Mouse (Mus musculus) layer of hippocampus, postnatal 14 days (tissue): ENCODE data around the gene Nfix. TPM values are rescaled to one million over a fixed set of nuclear protein-coding genes. Genes with fewer than 3 reads are reported as not detected.
A peak's percentile ranks its signal among the peaks of the same experiment; 100 is the strongest.
"Not testable (repeated sequence)": the region's sequence is repeated elsewhere in the genome, so short reads cannot be mapped to it uniquely, and the experiment has no call there.

Experiments used
- DNase-seq, 2 experiments: peaks; one replicate each; pipeline ENCODE4 v3.0.0; 2021 to 2022; ENCODE audit warnings: low spot score in 2 of 2, mixed read lengths in 1 of 2
- total RNA-seq, 2 experiments: library from RNA; stranded (reverse); gene quantifications; 2 replicates each; pipeline ENCODE4 v1.2.3; 2021

Gene Nfix
- total RNA-seq, 2 experiments from 2014 or later: 519 to 562 TPM

DNA sequence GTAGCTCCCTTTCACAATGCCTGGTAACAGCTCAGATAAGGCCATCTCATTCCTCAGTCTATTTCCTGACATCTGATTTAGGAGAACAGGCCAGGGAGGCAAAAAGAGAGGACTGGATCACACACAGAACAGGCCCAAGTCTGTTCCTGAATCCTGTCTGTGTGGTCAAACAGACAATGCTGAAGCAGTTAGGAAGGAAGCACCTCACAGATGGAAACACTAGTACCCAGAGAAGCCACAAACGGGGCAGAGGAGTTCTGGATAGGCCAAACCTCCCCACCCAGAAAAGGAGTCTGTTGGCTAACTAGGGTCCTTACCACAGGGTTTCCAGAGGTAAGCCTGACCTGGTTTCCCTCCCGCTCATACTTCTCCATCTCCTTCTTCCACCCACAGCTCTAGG, 117.9 kb downstream of the Nfix start:
- DNase-seq: no peak

DNA sequence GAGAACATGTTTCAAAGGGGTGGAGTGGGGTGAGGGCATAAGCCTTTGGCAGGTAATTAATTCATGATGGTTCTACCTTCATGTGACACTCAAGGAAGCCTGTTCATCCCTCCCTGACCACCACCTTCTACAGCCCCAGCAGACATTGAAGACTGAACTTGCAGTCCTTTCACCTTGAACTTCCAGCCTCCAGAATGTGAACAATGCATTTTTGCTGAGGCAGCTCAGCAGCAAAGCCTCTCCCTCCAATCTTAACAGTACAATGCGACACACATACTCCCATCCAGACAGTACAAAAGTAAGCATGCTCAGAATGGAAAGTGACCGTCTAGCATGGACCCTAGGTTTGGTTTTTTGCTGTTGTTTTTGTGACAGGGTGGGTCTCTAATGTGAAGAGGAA, 118.7 kb downstream of the Nfix start:
- no peak for DNase-seq

DNA sequence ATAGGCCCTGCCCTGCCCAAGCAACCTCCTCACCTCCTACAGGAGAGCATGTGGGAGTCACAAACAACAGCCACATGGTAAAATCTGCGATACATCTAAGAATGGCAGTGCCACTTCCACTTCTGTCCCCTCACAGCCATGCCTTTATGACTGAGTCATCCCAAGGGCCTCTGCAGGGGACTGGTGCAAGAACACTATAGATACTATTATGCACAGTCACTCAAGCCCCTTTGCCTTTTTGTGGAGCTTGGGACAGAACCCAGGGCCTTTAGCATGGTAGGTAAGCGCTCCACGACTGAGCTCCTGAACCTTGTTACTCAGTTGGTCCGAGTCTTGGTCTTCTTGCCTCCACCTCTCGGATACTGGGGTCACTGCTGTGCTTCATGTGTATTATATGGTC, 122.8 kb downstream of the Nfix start:
- no peak for DNase-seq

DNA sequence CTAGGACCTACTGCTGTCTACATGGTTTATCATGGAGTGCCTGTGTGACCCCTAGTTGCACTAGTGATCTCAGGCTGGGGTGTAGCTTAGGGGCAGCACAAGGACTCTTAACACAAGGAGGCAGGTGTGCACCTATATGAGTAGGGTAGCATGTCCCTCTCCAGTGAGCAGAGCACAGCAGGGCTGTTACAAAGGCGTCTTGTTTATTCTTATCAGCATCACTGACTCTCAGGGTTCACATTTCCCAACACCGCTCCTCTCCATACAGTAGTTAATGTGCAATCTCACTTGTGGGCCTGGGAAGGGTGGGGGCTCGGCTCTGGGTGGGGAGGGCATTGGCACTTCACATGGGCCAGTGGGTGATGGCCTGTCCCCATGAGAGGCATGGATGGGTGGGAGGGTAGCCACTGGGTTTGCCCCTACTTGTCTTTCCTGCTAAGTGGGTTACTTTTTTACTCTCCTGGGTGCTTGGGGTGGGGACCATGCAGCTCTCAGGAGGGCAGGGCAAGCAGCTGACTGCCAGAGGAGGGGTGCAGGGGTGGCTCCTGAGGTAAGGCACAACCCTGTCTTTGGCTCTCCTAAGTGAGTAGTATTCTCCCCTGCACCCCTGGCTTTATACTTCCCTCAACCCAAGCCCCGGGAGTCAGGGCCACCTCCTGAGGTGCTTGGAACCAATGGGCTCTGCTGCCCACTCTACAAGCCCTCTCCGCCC, 129.7 kb downstream of the Nfix start:
- not testable (repeated sequence) for DNase-seq

DNA sequence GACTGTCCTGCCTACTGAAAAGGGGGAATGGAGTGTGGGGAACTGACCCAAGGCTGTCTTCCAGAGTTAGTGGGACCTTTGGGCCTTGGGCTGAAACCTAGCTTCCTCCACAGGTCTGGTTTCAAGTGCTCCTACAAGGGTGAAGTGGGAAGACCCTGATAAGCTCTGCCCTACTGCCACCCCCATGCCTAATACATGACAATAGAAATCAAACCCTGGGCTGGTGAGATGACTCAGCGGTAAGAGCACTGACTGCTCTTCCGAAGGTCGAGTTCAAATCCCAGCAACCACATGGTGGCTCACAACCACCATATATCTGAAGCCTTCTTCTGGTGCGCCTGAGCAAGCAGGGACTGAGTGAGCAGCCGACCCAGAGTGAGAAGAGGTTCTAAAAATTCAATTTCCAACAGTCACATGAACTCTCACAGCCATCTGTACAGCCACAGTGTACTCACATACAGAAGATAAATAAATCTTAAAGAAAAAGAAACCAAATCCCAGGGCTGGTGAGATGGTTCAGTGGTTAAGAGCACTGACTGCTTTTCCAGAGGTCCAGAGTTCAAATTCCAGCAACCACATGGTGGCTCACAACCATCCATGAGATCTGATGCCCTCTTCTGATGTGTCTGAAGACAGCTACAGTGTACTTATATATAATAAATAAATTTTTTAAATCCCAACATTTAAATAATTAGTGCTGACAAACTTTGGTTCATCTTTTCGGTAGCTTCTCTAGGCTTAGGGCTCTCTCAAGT, 131.2 kb downstream of the Nfix start:
- no peak for DNase-seq

DNA sequence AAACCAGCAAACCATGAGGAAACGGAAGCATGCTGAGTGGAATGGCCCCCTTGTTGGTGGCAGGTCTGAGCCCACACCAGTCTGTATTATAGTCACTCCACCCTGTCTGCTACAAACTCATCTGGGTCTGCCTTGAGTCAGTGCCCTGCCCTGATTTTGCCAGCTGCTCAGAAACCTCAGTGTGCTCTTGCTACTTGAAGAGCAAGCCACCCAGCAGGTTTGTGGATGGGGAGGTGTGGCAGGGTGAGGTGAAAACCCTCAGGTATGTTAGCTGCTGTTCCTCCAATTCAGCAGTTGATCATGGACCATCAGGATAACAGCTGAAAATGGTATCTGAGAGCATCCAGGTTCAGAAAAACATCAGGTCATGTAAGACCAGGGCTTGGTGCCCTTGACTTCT, 132.1 kb downstream of the Nfix start:
- DNase-seq: no peak

DNA sequence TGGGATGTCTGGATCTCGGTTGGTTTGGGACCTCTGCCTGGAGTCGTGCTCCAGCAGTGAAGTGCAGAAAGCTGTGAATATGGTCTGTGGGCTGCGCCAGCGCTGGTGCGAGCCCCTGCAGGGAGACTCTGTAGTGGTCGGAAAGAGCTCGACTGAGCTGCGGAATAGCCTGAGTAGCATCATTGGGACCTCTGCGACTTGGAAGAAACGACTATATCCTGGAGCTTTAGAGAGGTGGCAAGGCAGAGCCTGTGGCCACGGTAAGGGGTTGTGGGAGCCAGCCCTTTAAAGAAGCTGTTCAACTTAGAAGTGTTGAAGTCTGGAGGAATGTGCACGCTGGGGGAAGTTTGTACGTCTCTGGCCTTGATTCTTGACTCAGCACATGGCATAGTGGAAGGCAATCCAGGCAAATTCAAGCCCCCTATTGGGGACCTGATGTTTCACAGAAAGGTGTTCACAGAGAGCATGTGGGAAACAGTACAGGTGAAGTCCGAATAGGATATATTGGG, 134.7 kb downstream of the Nfix start:
- no peak for DNase-seq

DNA sequence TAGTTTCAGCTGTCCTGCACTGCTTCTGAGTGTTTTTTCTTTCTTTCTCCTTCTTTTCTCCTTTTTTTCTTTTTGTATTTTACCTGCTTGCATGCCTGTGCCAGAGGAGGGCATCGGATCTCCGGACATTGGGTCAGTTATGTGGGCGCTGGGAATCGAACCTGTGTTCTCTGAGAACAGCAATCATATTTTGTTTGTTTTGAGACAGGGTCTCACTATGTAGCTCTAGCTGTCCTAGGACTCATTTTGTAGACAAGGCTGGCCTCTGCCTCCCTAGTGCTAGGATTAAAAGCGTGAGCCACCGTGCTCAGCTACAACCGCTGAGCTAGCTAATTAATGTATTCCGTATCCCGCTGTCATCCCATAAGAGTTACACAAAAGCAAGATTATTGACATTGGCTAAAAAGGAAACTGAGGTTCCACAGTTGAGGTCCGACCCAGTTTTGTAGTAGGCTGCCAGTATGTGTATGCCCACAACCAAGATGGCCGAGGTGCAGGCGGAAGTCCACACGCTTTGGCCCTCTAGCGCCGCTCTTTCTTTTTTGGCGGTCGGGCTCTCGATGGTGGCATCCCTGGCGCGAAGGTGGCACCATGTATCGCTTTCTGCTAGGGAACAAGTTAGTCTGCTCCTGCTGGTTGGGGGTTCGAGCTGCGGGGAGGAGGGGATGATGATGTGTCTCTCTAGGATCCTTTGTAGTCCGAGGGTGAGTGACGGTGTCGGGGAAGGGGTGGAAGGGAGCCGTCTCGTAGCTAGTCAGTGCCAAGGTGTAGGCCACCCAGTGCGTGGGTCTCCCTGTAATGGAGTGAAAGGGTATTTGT, 135.4 kb downstream of the Nfix start:
- DNase-seq: peak; percentile 83 to 89

DNA sequence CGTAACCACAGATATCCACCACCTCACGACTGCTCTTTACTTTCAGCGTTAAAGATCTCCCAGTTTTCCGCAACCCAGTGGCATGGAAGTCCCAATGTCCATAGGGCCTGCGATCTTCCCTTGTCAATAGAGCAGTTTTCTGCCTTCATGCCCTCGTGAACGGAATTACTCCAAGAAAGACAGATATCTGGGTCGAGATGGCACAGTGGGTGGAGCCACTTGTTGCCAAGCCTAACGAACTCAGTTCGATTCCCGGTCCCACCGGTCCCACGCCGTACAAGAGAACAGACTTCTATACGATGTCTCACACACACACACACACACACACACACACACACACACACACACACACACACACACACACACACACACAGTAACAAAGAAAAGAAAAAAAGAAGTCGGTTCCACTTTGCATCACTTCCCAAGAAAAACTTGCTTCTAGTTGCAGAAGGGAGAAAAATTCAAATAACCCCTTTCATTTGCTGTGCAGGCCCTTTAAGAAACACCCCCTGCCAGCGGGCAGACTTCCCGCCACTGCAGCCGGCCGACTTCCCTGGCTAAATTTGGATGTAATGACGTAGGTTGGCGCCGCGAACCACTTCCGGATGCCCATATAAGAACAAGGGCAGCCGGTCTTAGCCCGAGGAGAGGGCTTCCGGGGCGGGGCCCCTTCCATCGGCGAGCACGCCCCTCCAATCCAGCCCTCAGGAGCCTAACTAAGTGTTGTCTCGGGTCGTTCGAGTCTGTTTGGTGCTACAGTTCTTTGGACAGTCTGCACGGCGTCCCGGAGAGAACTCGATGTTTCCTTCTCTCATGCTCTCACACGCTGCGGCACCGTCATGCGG, 136.4 kb downstream of the Nfix start:
- DNase-seq: peak; percentile 96 to 99

DNA sequence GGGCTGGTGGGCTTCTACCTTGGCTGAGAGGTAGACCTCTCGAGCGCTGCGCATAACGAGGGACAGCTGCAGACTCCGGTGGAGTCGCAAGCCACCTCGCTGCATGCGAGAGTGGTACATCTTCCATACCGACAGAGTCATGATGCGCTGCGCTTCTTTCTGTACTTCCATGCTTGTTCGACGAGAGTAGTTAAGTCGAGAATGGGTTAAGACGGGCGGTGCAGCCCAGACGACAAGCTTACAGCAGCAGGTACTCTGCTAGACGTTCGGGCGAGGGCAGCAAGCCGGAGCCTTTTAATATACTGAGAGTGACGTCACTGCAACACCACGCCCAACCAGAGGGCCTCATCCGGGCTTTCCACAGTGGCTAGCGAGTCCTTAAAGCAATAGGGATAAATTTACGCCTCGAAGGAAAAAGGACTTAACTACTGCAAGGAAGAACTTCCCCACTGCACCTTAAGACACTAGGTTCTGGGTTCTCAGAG, 137.5 kb downstream of the Nfix start, which contains the start of gene Ier2:
Gene Ier2 (minus strand): TSS at position 272 of the 485 bp plus-strand sequence.
- peak; percentile 94 to 97 for DNase-seq

DNA sequence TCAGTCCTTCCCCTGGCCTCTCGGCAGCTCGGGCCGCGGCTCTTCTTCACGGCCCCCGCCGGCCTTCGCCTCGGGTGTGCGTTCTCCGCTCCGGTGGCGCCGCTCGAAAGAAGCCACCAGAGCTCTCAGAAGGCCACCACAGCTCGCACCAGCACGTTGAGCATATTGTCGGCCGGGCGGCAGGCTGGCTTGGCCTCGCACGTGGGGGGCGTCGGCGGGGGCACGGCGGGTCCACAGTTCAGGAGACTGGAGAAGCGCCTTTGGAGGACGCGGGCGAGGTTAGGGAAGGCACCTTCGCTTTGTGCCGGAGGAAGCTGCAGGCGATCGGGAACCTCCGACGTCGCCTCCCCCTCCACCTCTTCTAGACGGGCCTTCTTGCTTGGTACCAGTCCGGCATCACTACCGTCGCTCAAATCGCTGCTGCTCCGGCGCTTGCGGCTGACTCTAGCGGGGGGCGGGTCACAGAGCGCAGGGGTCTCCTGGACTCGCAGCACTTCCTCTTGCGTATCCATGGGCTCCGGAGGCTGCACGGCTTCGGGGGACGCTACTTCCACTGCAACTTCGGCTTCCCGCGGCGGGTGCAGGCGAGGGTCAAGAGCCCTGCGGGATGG, 138.1 kb downstream of the Nfix start:
- DNase-seq: no peak

DNA sequence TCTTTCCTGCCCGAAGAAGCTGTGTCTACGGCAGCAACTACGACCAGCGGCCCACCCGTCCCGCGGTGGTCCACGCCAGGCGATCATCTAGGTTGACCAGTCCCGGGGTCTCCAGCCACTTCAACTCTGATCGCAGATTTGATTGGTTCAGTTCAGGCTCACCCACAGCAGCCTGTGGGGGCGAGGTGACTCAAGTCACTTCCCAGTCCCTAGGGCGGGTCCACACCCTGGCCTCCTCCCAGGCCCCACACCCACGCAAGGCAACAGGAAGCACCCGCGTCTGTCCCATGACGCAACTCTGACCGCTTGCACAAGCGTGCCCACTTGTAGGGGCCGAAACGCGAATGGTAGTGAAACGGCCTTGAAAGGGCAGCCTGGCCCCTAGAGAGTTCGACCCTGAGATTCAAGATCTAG, 138.7 kb downstream of the Nfix start:
- DNase-seq: peak in 1 of 2 experiments; percentile 48

DNA sequence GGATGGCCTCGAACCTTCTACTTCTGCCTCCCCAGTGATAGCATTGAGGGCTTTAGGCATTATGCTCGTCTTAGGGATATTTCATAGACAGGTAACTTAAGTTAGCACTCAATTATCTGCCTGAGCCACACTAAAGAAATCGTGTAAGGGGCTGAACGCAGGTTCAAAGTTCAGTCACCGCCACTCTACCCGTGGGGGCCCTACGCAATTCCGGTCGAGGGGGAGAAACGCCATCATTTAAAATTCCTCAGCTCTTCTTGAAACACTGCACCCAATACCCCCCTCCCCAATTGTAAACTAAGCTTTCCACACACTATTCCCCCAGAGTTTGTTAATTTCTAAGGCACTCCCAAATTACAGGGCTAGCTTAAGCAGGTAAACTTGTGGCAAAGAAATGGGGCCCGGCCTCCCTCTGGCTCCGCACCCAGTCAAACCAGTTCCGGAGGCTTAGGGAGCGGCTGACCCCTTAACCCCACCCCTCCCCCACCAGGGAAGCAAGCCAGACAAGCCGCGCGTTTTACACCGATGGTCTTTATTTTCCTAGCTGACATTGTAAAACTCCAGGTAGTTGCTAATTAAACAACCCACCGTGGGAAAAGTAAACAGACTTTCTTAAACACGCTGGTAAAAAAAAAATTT, 139.2 kb downstream of the Nfix start:
- no peak for DNase-seq

DNA sequence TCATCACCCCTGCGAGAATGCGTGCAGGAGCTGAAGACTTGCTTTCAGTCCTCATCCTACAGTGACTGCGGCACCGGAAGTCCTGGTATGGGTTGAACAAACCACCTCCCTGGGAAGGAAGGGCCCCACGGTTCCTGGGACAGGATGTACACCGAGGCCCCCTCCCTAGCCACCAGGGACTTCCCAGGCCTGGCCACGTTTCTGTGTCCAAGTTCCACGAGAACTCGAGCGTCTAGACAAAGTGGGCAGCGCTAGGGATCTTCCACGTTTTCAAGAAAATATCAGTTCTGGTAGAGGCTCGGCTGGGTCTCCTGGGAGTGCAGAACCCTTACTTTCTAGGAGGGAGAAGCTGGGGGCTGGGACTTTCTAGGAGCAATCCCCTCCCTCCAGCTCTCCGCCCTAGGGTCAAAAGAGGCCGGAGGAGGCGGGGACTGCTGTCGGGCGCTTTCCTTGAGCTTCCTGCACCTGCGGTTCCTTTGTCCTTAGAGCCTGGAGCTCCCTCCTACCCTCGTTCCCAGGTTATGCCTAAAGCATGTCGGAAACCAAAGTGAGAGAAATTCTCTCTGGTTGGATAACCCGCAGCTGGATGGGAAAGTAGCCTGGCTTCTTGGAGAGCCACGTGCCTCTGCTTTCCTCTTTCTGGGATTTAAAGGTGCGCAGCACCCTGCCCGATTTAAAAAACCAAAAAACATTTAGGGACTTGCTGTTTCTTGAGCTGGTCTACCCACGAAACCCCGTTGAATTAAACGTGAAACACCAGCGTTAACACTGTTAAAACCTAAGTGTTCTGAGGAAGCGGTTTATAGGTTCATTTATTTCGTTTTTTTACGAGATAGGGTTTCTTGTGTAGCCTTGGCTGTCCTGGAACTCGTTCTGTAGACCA, 140.0 kb downstream of the Nfix start:
- DNase-seq: no peak

DNA sequence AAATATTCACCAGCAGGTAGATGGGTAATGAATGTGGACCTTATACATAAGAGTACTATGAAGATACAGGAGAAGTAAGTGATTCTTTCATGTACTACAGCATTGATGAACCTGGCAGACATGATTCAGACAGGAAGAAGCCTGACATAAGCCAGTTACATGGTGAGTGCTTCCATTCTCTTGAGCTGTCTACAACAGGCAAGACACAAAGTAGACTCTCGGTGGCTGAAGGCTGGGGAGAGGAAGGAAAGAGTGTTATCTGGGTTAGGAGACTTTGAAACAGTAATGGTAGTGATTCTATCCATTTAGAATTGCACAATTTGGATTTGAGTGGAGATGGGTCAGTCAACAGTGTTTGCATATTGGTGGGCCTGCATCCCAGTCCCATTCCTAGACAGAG, 141.2 kb downstream of the Nfix start:
- DNase-seq: no peak

DNA sequence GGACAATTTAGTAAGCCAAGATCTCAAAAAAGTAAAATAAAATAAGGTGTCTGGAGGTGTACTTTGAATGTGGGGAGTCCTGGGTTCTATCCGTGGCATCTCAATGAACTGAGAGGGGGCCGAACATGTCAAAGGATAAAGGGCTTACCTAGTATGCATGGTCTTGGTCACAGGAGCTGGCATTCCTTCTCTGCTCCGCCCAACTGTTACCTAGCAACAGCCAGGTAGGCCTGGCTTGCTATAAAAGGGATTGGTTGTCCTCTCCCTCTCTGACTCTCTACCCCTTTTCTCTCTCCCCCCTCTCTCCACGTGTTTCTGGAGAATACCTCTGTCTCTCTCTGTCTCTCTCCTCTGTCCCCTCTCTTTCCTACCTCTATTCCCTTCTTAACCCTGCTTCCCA, 142.5 kb downstream of the Nfix start:
- no peak for DNase-seq

DNA sequence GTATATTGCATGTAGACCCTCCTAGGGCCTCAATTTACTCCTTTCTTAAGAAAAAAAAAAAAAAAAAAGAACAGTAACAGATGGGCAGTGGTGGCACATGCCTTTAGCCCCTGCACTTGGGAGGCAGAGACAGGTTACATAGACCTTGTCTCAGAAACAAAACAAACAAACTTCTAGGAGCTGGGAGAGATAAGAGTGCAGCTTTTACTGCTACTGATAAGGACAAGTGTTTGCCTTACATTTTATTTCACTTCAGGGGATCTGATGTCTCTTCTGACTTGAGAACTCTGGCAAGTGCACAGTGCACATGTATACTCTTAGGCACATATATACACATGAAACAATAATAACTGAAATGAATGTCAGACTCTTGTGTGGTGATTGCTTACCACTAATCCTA, 142.9 kb downstream of the Nfix start:
- no peak for DNase-seq

DNA sequence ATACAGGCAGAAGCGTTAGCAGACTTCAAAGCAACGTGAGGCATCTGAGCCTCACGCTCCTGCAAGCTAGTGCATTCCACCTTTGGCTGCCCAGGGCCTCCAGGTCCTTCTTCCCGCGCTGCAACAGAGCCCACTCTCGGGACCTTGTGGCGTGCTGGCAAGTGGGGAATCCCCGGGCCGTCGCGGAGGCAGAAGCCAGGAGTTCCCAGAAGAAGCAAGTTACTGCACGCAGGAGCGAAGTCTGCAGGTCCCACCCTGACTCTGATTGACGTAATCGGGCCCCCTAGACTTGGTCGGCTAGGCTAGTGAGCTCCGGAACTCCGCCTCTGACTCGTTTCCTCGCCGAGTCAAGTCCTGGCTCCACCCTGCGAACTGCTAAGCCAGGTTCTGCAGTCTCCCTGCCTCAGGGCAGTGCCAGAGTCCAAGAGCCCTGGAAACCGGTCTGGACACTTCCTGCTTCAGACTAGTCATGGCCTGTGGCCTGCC, 143.5 kb downstream of the Nfix start:
- no peak for DNase-seq

DNA sequence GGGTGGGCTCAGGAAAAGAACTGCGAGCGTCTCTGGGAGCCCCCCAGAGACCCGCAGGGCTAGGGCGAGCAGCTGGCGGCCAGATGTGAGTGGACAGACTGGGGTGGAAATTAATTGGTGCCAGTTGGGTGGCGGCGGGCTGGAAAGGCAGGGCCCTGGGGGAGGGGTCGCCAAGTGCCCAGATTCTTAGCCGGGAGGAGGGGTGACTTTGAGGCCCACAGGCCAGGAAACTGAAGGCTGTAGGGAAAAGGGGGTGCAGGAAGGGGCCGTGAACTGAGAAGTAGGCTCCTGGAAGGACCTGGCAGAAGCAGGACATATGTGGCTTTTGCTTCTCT, 144.0 kb downstream of the Nfix start:
- no peak for DNase-seq
